Mouse (Mus musculus) right cerebral cortex, adult 2 months (tissue): ENCODE data around the gene Prkar1b.
A peak's percentile ranks its signal among the peaks of the same experiment; 100 is the strongest.

Experiments used
- DNase-seq, 2 experiments: peaks; one replicate each; pipeline ENCODE4 v3.0.0; 2021 to 2022; ENCODE audit warnings: low spot score in 2 of 2

Prkar1b gene

GRCm38 (mm10) chr5:139110140-139110855, 39.5 kb downstream of the Prkar1b start:
- DNase-seq: no peak

DNA sequence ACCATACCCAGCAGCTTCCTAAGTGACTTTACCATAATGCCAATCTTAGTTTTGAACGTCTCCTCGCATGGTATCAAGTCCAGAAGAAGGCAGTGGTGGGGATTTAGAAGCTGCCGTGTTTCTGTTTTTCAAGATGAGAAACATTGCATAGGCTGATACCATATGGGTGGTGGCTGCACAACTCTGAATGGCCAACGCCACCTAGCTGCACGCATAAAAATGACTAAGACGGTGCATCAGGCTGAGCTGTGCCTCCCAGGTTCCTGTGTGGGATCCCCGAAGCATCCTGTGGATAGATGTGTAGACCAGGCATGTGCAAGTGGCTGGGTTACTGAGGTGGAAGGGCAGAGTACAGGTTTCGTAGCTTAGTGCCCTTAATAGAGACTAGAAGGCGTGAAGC, 42.0 kb downstream of the Prkar1b start:
- DNase-seq: peak; percentile 40 to 53

DNA sequence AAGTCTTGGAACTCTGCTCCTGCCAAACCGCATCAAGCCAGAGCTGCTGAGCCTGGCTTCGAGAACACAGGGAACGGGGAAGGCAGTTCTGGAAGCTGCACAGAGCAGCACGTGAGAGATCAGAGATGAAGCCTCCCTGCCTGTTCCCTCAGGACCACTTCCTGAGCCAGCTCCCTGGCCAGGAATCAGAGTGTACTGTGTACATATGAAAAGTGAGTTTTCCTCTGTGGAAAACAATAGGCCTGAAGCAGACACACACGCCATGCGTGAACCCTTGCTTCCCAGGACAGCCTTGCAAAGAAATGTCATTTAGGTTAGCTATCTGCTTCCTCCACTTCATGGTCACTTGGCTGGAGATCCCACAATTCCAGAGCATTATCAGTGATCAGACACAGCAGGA, 48.0 kb downstream of the Prkar1b start:
- DNase-seq: no peak

DNA sequence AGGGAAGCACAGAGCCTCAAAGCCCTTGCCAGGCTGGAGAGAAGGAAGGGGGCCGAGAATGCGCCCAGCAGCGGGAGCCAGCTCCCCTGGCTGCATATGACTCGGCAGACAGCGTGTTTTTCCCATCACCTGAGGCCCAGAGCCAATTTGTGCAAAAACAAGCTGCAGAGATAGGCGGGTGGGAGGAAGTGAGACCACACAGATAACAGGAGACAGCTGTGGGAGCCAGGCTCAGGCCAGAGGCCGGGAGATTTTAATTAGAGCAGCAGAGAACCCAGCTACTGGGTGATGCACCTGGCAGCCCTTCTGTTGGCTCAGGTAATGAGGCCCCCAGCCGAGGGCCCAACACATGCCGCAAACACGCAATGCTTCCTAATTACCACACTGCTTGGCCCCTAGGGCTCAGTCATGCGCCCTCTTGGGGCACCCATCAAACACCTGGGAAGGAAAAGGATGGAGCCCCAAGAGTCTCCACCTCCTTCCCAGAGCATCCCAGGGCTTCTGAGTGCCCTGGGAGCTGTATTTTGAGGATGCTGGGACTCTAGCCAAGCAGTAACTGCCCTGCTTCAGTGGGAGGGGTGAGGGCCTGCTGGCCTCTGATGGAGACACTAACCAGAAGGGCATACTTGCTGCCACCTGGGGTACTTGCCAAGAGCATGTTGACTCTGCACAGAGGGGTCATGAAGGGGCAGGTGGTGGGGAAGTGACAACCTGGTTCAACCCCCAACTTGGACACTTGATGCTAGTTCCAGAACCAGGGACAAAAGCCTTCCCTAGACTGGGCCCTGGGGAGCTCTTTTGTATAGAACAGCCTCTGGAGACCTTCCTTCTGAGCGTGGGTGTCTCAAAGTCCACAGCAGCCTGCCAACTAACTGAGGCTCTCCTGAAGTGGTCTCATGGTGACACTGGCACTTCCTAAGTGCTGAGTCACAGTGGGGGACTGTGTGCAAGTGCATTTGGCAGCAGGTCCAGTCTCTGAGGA, 50.5 kb downstream of the Prkar1b start:
- peak; percentile 69 to 77 for DNase-seq

- no peak for DNase-seq
These were observed 54.3 kb downstream of the Prkar1b start for GRCm38 (mm10) chr5:139095297-139096110.

- no peak for DNase-seq
These were observed 56.3 kb downstream of the Prkar1b start for GRCm38 (mm10) chr5:139093534-139093933.

- no peak for DNase-seq
These were observed 58.1 kb downstream of the Prkar1b start for GRCm38 (mm10) chr5:139091713-139092112.

- DNase-seq: no peak
These were observed 59.6 kb downstream of the Prkar1b start for GRCm38 (mm10) chr5:139090162-139090561.

DNA sequence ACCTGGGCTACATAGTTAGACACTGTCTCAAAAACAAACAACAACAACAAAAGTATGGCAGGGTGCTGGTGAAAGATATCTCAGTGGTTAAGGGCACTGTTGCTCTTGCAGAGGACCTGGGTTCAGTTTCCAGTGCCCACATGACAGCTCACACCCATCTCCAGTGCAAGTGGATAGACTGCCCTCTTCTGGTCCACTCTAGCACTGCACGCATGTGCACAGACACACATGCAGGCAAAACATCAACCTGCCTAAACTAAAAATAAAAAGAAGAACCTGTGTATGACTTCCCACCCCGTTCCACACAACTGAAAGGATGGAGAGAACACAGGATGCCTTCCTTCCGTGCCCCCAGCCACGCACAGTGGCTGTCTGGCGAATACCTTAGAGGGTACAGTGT, 61.6 kb downstream of the Prkar1b start:
- DNase-seq: no peak

DNA sequence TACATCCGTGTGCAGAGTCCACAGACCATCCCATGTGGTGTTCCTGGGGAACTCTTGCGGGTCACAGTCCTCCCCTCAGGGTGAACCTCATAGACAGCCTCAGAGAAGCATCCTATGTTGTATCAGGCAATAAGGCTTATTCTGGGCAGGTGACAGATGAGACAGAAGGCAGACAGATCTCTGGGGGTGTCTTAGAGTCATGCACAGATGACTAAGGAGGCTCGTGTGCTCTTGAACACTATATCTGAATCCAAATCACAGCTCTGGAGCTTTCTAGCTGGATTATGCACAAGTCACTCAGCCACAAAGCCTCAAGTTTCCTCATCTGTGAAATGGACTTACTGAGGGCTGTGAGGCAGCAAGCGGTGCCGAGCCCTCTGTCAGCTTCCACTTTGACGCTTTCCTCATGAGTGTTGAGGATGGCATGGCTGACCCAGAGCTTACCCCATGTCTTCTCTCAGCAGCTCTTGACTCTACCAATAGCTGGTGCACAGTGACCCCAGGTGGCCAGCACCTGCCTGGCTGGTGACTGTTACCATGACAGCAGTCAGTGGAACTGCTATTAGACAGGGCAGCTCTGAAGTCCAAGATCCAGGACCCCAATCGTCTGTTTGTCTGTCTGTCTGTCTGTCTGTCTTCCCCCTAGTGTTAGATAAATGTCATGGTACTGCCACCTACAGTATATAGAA, 64.8 kb downstream of the Prkar1b start:
- no peak for DNase-seq

- DNase-seq: peak; percentile 58 to 68
These were observed 65.5 kb downstream of the Prkar1b start for GRCm38 (mm10) chr5:139084302-139084701.

- DNase-seq: no peak
These were observed 66.0 kb downstream of the Prkar1b start for GRCm38 (mm10) chr5:139083841-139084240.

DNA sequence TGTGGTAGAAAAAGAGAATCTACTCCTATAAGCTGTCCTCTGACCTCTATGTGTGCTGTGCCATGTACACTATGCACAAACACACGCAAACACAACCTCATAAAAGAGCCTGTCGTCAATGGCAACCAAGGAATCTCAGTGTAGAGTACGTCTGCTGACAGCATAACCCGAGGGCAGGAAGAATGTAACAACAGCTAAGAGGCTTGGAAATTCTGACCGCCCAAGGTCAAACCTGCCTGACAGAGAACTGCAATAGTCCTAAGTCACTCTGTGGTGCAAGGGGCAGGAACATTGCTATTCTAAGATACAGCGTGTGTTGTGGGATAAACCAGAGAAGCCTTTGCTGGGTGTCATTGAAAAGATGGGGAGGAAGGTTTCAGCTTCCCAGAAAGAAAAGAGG, 68.4 kb downstream of the Prkar1b start:
- DNase-seq: no peak

DNA sequence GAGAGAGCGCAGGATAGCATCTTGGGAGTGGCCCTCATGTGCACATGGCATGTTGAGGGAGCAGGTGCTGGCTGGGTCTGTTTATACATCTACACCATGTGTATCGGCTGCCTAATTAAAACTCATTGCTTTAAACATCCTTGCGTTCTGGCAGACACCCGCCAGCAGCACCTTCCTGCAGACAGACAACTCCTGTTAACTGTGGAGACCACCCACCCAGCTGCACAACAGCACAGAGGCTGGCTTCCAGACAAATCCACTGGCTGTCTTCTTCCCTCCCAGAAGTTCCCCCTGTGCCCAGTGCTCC, 71.7 kb downstream of the Prkar1b start:
- no peak for DNase-seq

DNA sequence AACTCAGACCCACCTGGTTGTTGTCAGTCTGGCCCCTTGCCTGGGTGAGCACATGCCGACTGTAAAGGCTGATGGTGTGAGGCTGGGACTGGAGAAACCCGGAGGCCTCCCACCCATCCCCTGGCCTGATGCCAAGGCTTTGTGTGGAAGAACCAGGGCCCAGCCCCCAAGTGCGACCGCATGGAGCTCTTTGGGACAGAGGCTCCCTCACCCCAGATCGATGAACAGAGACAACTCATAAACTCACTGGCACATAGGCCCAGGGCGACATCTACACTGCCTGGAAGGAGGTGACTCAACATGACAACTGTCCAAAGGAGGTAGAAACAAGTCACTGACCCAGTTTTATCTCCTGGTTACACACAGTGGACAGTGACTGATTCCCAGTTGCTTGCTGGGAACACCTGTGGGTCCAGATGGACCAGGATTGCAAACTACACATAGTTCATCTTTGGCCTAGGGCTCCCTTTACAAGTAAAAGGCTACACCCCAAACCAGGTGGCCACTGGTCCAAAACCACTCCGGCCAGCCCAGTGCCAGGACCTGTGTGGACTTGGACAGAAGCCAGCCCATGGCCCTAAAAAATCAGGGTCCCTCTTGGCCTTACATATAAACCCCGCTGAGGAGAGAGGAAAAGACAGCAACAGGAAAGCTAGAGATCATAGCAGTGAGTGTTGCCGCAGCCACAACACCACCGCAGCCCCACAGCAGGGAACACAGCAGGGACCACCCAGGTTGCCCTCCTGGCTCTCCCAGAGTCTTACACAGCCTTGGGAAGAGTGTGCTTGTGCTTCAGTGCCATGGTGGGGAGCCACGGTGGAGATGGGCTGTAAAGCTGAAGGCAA, 72.3 kb downstream of the Prkar1b start:
- no peak for DNase-seq

- DNase-seq: no peak
These were observed 73.4 kb downstream of the Prkar1b start for GRCm38 (mm10) chr5:139076450-139076849.

GRCm38 (mm10) chr5:139075791-139076190, 74.0 kb downstream of the Prkar1b start:
- no peak for DNase-seq

DNA sequence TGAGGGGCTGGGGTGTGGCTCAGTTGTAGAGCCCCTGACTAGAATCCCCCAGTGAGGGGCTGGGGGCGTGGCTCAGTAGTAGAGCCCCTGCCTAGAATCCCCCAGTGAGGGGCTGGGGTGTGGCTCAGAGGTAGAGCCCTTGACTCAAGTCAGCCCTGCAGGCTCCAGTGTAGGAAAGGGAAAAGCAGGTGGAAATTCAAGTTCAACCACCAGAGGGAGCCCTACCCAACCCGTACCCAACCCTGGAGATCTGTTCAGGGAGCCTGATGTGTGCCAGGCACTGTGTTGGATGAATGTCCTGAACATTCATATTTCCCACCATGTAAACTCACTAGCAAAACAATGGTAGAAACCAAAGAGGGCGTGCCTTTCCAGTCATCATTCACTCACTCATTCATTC, 74.7 kb downstream of the Prkar1b start:
- peak; percentile 73 to 79 for DNase-seq

DNA sequence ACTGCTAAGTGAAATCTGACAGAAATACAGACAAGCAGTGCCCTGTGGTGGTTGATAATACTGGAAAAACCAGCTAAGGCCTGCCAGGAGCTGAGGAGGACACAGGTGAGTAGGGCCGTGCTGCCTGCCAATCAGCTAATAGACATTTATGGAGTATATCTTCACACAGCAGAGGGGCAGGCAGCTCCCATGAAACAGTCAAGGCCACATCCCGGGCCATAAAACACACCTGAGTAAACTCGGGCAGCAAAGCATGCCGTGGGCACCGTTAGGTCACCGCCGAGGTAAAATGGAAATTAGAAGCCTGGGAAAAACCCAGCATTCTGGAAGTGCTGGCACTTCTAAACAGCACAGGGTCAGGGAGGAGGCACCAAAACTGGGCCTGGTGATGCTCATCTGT, 75.8 kb downstream of the Prkar1b start:
- DNase-seq: no peak

- DNase-seq: no peak
These were observed 76.9 kb downstream of the Prkar1b start for GRCm38 (mm10) chr5:139072866-139073265.
